Mouse (Mus musculus): ENCODE results near the gene Ntrk3. TPM values are rescaled to one million over a fixed set of nuclear protein-coding genes. Genes with fewer than 3 reads are reported as not detected.

Gene Ntrk3
- polyA plus RNA-seq, 1 experiment: 75.7 TPM

DNA sequence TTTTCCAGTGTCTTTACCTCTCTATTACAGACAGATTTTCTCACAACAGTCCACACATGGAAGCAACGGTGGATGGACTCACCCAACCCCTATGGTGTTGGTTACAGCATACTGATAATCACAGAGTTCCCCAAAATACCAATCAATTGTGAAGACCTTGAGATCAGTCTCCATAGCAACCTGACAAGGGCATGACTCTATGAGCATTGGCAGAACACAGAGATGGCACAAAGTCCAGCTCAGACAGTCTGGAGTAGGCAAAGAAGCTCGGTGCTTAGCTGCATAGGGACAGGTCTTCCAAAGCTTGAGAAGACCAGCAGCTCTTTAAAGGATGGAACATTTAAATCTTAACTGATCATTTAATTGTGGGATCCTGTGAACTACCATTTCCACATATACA, 447.6 kb downstream of the Ntrk3 start:
- H3K27ac ChIP-seq (ENCODE audit: insufficient read depth, low read length): no peak overlapping the region
- no peak overlapping the region for H3K4me3 ChIP-seq (ENCODE audit: insufficient read depth, low read length)
- no peaks in the 10 kb centered on the region for H3K4me1 ChIP-seq (ENCODE audit: control insufficient read depth, insufficient read depth, low read length)
- TF ChIP-seq POLR2A (IDR thresholded peaks at IDR 0.05; ENCODE audit: extremely low read depth, insufficient read depth, low read length) (no peak), CTCF (IDR thresholded peaks at IDR 0.05; ENCODE audit: extremely low read depth, insufficient read depth, low read length) (no peak)

DNA sequence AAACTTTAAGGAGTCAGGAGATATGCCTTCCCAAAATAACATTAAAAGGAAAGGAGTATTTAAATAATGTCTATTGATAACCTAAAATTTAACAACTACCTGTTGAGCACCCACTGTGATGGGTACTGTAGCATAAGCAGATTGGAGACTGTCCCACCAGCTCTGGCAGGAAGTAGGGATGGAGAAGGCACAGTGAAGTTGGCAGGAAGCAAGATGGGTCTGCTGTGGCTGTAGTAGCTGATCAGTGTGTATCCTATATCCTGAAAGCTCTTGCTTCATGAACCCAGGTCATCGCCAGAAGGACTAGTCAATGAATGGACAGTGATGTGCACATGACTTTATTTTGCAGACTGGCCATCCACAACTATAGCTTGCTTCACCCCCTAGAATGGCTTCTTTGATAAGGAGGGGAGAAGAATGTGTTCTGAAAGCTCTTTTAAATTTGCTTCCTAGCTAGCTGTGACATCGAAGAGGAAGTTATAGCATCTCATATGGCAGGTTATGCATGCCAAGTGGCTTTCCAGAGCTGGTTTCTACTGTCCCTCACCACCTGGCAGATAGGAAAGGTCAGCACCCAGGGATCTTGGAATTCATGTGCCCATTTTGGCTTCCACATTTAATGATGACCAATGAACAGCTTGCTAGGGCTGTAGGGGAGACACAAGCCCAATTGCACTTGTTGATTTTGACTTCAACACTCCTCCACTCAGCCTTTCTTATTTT, 451.1 kb downstream of the Ntrk3 start:
- H3K4me3 ChIP-seq (ENCODE audit: insufficient read depth, low read length): no peak overlapping the region
- TF ChIP-seq POLR2A (IDR thresholded peaks at IDR 0.05; ENCODE audit: extremely low read depth, insufficient read depth, low read length) (no peak), CTCF (IDR thresholded peaks at IDR 0.05; ENCODE audit: extremely low read depth, insufficient read depth, low read length) (no peak)
- no peak overlapping the region for H3K27ac ChIP-seq (ENCODE audit: insufficient read depth, low read length)
- H3K4me1 ChIP-seq (ENCODE audit: control insufficient read depth, insufficient read depth, low read length): no peaks in the 10 kb centered on the region

DNA sequence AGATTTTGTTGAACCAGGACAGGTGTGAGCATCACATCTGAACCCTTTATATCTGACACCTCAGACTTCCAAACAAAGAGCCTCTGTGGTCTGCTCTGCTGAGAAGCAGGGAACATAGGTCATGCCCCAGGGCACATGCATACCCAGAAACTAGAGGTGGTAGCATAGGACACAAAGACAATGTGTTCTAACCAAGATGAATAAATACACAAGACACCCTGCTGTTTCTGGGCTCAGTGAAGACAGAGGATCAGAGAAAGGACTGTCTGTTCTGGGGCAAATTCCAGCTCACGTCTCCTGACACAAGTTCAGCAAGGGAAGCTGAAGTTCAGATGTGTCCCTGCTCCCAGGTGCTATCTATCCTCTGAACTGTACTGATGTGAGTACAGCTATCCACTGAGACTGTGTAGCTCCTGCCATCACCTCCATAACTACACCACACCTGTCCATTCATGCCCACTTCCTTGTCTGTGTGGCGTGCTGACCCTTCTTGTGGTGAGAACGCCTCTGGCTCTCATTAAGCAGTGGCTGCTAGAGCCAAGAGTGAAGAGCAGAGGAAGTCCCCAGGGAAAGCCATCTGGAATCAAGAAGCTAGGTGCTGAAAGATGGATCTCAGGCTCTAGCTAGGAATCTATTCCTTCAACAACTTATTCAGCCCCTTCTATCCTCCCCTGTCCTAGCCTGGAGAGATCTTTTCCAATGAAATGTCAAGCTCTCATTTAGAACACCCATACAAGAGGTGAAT, 468.1 kb downstream of the Ntrk3 start:
- H3K4me1 ChIP-seq (ENCODE audit: control insufficient read depth, insufficient read depth, low read length): 0 out of 2 replicates have a peak, but pooled peaks cover 1% of the 10 kb centered on the region
- TF ChIP-seq CTCF (IDR thresholded peaks at IDR 0.05; ENCODE audit: extremely low read depth, insufficient read depth, low read length) (no peak), POLR2A (IDR thresholded peaks at IDR 0.05; ENCODE audit: extremely low read depth, insufficient read depth, low read length) (no peak)
- no peak overlapping the region for H3K4me3 ChIP-seq (ENCODE audit: insufficient read depth, low read length)
- H3K27ac ChIP-seq (ENCODE audit: insufficient read depth, low read length): no peak overlapping the region

DNA sequence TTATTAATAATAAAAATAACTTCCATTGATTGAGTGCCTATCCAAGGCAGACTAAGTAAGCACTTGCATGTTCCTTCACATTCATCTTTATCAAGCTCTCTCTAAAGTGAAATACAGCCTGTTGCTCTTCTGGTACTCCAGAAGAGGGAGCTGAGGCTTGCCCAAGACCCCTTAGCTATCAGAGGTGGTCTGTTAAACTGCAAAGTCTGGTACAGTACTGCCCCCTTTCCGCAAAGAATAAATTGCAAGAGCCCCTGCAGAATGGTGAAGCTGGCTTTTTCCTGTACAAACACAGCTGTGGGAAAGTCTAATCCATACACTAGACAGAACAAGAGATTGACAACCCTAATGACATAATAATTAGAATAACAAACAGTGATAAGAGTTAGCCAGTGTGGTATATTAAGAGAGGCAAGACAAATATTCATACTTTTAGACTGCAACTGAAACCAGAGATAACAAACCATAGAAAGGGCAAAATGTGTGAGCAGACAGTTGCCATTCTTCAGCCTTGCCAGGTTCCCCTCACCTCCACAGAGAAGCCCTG, 470.3 kb downstream of the Ntrk3 start:
- no peak for TF ChIP-seq CTCF (IDR thresholded peaks at IDR 0.05; ENCODE audit: extremely low read depth, insufficient read depth, low read length)
- no peak for TF ChIP-seq POLR2A (IDR thresholded peaks at IDR 0.05; ENCODE audit: extremely low read depth, insufficient read depth, low read length)
- Histone ChIP-seq H3K4me1 (ENCODE audit: control insufficient read depth, insufficient read depth, low read length) (peaks cover 2% of the 10 kb centered on the region; the same call in 1 of the 2 replicates), H3K27ac (ENCODE audit: insufficient read depth, low read length) (no peak overlapping the region), H3K4me3 (ENCODE audit: insufficient read depth, low read length) (no peak overlapping the region)

DNA sequence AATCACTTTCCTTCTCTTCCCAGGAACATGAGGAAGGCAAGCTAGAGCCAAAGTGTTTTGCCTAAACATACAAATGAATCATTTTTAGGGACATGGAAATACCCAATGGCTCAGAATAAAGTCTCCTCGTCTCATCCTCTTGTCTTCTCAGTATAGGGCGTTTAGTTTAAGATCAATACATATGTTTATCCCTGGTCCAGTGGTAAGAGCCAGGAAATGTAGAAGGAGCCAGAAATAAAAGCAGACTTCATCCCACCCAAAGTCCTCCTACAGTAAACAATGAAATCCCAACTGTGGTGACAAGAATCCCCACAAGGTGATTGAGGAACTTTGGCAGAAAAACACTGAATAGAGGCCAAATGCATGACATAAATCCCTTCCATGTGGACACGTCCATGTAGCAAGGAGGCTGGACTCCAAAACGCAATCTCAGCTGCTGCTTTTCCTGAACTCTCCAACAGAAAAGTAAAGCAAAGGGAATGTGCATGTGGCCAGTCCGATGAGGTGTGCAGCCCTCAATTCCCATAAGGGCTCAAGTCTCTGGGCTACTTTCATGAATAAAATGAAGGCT, 473.3 kb downstream of the Ntrk3 start:
- H3K27ac ChIP-seq (ENCODE audit: insufficient read depth, low read length): no peak overlapping the region
- H3K4me1 ChIP-seq (ENCODE audit: control insufficient read depth, insufficient read depth, low read length): peaks cover 2% of the 10 kb centered on the region; the same call in 1 of the 2 replicates
- TF ChIP-seq POLR2A (IDR thresholded peaks at IDR 0.05; ENCODE audit: extremely low read depth, insufficient read depth, low read length): no peak
- H3K4me3 ChIP-seq (ENCODE audit: insufficient read depth, low read length): no peak overlapping the region

DNA sequence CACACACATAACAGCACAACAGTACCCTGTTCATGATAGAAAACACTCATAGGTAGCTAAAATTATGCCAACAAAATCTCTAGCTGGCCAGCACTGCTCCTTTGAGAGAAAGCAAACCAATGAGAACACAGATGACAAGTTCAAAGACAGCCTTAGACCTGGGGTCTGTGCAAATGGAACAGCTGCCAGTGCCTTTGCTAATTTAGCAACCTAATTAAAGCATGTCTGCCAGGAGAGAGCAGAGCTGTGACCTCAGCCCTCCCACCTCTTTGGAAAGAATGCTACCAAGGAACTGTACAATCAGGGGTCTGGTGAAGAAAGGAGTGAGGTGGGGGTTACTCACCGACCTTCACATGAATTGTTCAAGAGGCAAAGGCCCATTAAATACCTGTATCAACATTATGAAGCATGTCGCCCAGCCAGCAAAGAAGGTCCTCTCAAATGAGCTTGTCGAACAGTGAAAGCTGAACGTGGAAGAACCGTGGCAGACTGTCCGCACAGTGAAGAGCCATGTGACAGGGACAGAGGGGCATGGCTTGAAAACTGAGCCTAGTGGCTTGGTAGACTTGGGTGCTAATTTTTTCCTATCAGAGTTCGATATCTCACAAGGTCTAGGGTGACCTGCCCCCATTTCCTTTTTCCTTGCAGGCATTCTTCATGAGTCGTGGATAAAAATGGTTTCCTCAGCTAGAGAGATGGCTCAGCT, 476.2 kb downstream of the Ntrk3 start:
- no peak overlapping the region for H3K27ac ChIP-seq (ENCODE audit: insufficient read depth, low read length)
- H3K4me3 ChIP-seq (ENCODE audit: insufficient read depth, low read length): no peak overlapping the region
- H3K4me1 ChIP-seq (ENCODE audit: control insufficient read depth, insufficient read depth, low read length): peaks cover 2% of the 10 kb centered on the region; the same call in 1 of the 2 replicates
- TF ChIP-seq POLR2A (IDR thresholded peaks at IDR 0.05; ENCODE audit: extremely low read depth, insufficient read depth, low read length): no peak
- TF ChIP-seq CTCF (IDR thresholded peaks at IDR 0.05; ENCODE audit: extremely low read depth, insufficient read depth, low read length): no peak

DNA sequence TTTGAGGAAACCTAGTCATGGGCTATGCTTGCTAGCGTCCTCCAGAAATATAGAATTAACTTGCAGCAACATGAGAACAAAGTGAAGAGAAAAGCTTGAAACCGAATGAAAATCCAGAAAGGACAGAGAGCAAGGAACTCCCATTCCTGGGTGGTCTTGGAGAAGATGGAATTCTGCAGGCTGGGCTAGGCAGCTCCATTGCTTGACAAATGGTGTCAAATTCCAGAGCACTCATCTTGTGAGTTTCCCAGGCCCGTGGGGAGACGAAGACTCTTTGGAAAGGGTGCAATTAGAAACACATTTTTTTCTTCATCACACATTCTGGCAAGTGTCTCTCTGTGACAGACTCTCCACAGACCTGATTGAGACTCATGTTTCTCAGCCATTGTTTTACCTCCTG, 479.7 kb downstream of the Ntrk3 start:
- Histone ChIP-seq H3K4me3 (ENCODE audit: insufficient read depth, low read length) (no peak overlapping the region), H3K4me1 (ENCODE audit: control insufficient read depth, insufficient read depth, low read length) (no peaks in the 10 kb centered on the region), H3K27ac (ENCODE audit: insufficient read depth, low read length) (no peak overlapping the region)
- TF ChIP-seq POLR2A (IDR thresholded peaks at IDR 0.05; ENCODE audit: extremely low read depth, insufficient read depth, low read length): no peak
- TF ChIP-seq CTCF (IDR thresholded peaks at IDR 0.05; ENCODE audit: extremely low read depth, insufficient read depth, low read length): no peak

DNA sequence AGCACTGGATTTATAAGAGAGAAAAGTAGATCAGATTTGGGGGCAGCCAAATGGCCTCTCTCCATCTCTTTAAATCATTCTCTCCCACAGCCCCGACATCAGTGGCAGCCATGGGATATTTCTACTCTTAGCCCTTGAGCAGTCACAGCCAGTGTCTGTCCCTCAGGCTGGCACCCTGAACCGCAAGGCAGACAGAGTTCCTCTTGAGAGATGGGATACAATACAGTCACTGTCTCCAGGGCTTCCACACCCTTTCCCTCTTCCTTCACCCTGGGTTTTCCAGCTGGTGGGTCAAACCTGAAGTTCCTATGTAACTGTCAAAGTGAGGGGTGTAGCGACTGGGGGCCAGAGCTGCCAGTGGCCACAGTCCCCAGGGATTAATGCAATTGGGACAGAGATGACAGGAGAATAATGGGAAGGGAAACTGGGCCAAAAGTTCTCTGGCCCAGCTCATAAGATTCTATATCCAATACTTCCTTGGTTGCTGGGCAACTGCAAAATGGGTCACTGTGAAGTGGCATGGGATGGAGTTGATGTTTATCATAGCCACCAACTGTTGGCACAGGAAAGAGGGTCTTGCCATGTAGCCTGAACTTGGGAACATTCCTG, 483.9 kb downstream of the Ntrk3 start:
- H3K27ac ChIP-seq (ENCODE audit: insufficient read depth, low read length): no peak overlapping the region
- TF ChIP-seq CTCF (IDR thresholded peaks at IDR 0.05; ENCODE audit: extremely low read depth, insufficient read depth, low read length) (no peak), POLR2A (IDR thresholded peaks at IDR 0.05; ENCODE audit: extremely low read depth, insufficient read depth, low read length) (no peak)

More for the DNA sequence above, 483.9 kb downstream of the Ntrk3 start:
- H3K4me1 ChIP-seq (ENCODE audit: control insufficient read depth, insufficient read depth, low read length): no peaks in the 10 kb centered on the region
- no peak overlapping the region for H3K4me3 ChIP-seq (ENCODE audit: insufficient read depth, low read length)
